Mouse (Mus musculus): ENCODE results near the gene Cd209g.
A peak's percentile ranks its signal among the peaks of the same experiment; 100 is the strongest.
"Not testable (repeated sequence)": the region's sequence is repeated elsewhere in the genome, so short reads cannot be mapped to it uniquely, and the experiment has no call there.

Cd209g gene

GRCm38 (mm10) chr8:4133798-4134197 lies at the start of gene Cd209g:
Cd209g (plus strand) TSS chr8:4134098.
- ATAC-seq (ENCODE audit: low TSS enrichment) = no peak

- ATAC-seq (ENCODE audit: low TSS enrichment) = peak; percentile 70
Measured at GRCm38 (mm10) chr8:4087180-4087722, 46.6 kb upstream of the Cd209g start.

- ATAC-seq (ENCODE audit: low TSS enrichment) = not testable (repeated sequence)
Measured at GRCm38 (mm10) chr8:4088514-4088913, 45.4 kb upstream of the Cd209g start.

GRCm38 (mm10) chr8:4105735-4106134 lies 28.2 kb upstream of the Cd209g start, which contains the start of gene Cd209f:
Cd209f (minus strand) TSS chr8:4105835.
- ATAC-seq (ENCODE audit: low TSS enrichment) = not testable (repeated sequence)

- ATAC-seq (ENCODE audit: low TSS enrichment) = peak; percentile 90
Measured at GRCm38 (mm10) chr8:4139660-4140646, 6.1 kb downstream of the Cd209g start.

- no peak for ATAC-seq (ENCODE audit: low TSS enrichment)
Measured at GRCm38 (mm10) chr8:4141721-4142120, 7.8 kb downstream of the Cd209g start.

GRCm38 (mm10) chr8:4147272-4147671 lies 13.4 kb downstream of the Cd209g start:
- no peak for ATAC-seq (ENCODE audit: low TSS enrichment)

- no peak for ATAC-seq (ENCODE audit: low TSS enrichment)
Measured at GRCm38 (mm10) chr8:4154878-4155277, 21.0 kb downstream of the Cd209g start.

GRCm38 (mm10) chr8:4162786-4163185 lies 28.9 kb downstream of the Cd209g start:
- no peak for ATAC-seq (ENCODE audit: low TSS enrichment)

GRCm38 (mm10) chr8:4165176-4165851 lies 31.4 kb downstream of the Cd209g start:
- ATAC-seq (ENCODE audit: low TSS enrichment) = no peak; the same call in 1 of the 2 replicates

GRCm38 (mm10) chr8:4165852-4166751 lies 32.2 kb downstream of the Cd209g start, which contains the start of gene Evi5l:
Evi5l (plus strand) TSS chr8:4166567.
- ATAC-seq (ENCODE audit: low TSS enrichment) = peak; percentile 94

- ATAC-seq (ENCODE audit: low TSS enrichment) = no peak
Measured at GRCm38 (mm10) chr8:4166881-4167525, 33.1 kb downstream of the Cd209g start.

- ATAC-seq (ENCODE audit: low TSS enrichment) = no peak
Measured at GRCm38 (mm10) chr8:4167918-4168317, 34.0 kb downstream of the Cd209g start.

GRCm38 (mm10) chr8:4172486-4172885 lies 38.6 kb downstream of the Cd209g start:
- ATAC-seq (ENCODE audit: low TSS enrichment) = no peak

- ATAC-seq (ENCODE audit: low TSS enrichment) = no peak
Measured at GRCm38 (mm10) chr8:4174018-4174417, 40.1 kb downstream of the Cd209g start.

GRCm38 (mm10) chr8:4183409-4183808 lies 49.5 kb downstream of the Cd209g start:
- ATAC-seq (ENCODE audit: low TSS enrichment) = no peak

GRCm38 (mm10) chr8:4186151-4186550 lies 52.3 kb downstream of the Cd209g start:
- ATAC-seq (ENCODE audit: low TSS enrichment) = no peak
